Mouse (Mus musculus) MEL (cell line): Measurements from ENCODE around the gene Meaf6. TPM values are rescaled to one million over a fixed set of nuclear protein-coding genes. Genes with fewer than 3 reads are reported as not detected.
A peak's percentile ranks its signal among the peaks of the same experiment; 100 is the strongest.

Source experiments
- DNase-seq: peaks from one replicate; pipeline ENCODE4 v3.0.0; 2011; ENCODE audit warnings: low read depth, low spot score
- H3K27ac ChIP-seq: 2 replicates; pipeline ENCODE4 v1.5.1; 2012; ENCODE audit warnings: low read depth, mild to moderate bottlenecking, control low read depth, low read length, moderate library complexity; ENCODE audit not compliant: control insufficient read depth
- H3K27me3 ChIP-seq, 2 experiments: fragments of 150-350 bp in 1 of 2; sonication (generic) in 1 of 2; 2 replicates each; pipeline ENCODE4 v1.6.1; 2012; ENCODE audit warnings: low read length in 2 of 2, mild to moderate bottlenecking in 2 of 2, improper control_type of control experiment in 1 of 2, moderate library complexity in 1 of 2; ENCODE audit not compliant: insufficient read depth in 2 of 2, control insufficient read depth in 1 of 2
- H3K36me3 ChIP-seq, 2 experiments: 2 replicates each; pipeline ENCODE4 v1.6.1; 2012 to 2014; ENCODE audit warnings: low read length in 2 of 2, improper control_type of control experiment in 1 of 2, inconsistent platforms in 1 of 2, mild to moderate bottlenecking in 1 of 2; ENCODE audit not compliant: insufficient read depth in 2 of 2, control insufficient read depth in 1 of 2
- H3K4me1 ChIP-seq, 2 experiments: fragments of 150-350 bp in 1 of 2; sonication (generic) in 1 of 2; 2 replicates each; pipeline ENCODE4 v1.6.1; 2012; ENCODE audit warnings: low read length in 2 of 2, improper control_type of control experiment in 1 of 2, mild to moderate bottlenecking in 1 of 2; ENCODE audit not compliant: insufficient read depth in 2 of 2, control insufficient read depth in 1 of 2
- H3K4me3 ChIP-seq, 2 experiments: fragments of 150-350 bp in 1 of 2; sonication (generic) in 1 of 2; 2 replicates each; pipeline ENCODE4 v1.5.1; 2012; ENCODE audit warnings: low read depth in 2 of 2, low read length in 2 of 2, mild to moderate bottlenecking in 2 of 2, moderate library complexity in 2 of 2, control low read depth in 1 of 2, improper control_type of control experiment in 1 of 2; ENCODE audit not compliant: control insufficient read depth in 1 of 2, insufficient read depth in 1 of 2
- H3K79me2 ChIP-seq: 2 replicates; pipeline ENCODE4 v1.6.1; 2012; ENCODE audit warnings: mild to moderate bottlenecking, low read length, moderate library complexity; ENCODE audit not compliant: control insufficient read depth, poor library complexity, insufficient read depth
- H3K9ac ChIP-seq: 2 replicates; pipeline ENCODE4 v1.6.1; 2012; ENCODE audit warnings: low read depth, mild to moderate bottlenecking, control low read depth, low read length, moderate library complexity; ENCODE audit not compliant: control insufficient read depth, poor library complexity, severe bottlenecking
- H3K9me3 ChIP-seq: fragments of 150-350 bp; sonication (generic); replicated peaks from 2 replicates; pipeline ENCODE4 v1.6.1; 2012; ENCODE audit warnings: mild to moderate bottlenecking, low read length, improper control_type of control experiment, moderate library complexity; ENCODE audit not compliant: insufficient read depth
- BHLHE40 ChIP-seq: IDR thresholded peaks from 2 replicates; pipeline ENCODE4 v1.6.1; 2012; ENCODE audit warnings: low read depth, mild to moderate bottlenecking, inconsistent platforms, low read length, improper control_type of control experiment, borderline replicate concordance
- CHD1 ChIP-seq: IDR thresholded peaks from 2 replicates; pipeline ENCODE4 v1.6.1; 2012; ENCODE audit warnings: low read depth, mild to moderate bottlenecking, inconsistent platforms, low read length, improper control_type of control experiment
- CTCF ChIP-seq, 3 experiments: IDR thresholded peaks in 2 of 3; conservative IDR thresholded peaks in 1 of 3; 2 replicates each; pipeline ENCODE4 v1.5.1; 2011 to 2012; ENCODE audit warnings: low read length in 3 of 3, low read depth in 2 of 3, mild to moderate bottlenecking in 2 of 3, improper control_type of control experiment in 1 of 3, inconsistent platforms in 1 of 3, mixed read lengths in 1 of 3, moderate library complexity in 1 of 3; ENCODE audit not compliant: control insufficient read depth in 1 of 3, insufficient read depth in 1 of 3, poor library complexity in 1 of 3, severe bottlenecking in 1 of 3
- E2F4 ChIP-seq: IDR thresholded peaks from 2 replicates; pipeline ENCODE4 v1.6.1; 2011; ENCODE audit warnings: low read depth, low read length, improper control_type of control experiment, borderline replicate concordance
- EP300 ChIP-seq, 2 experiments: IDR thresholded peaks; 2 replicates each; pipeline ENCODE4 v1.6.1; 2011; ENCODE audit warnings: improper control_type of control experiment in 2 of 2, low read length in 2 of 2, low read depth in 1 of 2, mild to moderate bottlenecking in 1 of 2
- GABPA ChIP-seq: IDR thresholded peaks from 2 replicates; pipeline ENCODE4 v1.6.1; 2012; ENCODE audit warnings: low read depth, mild to moderate bottlenecking, inconsistent platforms, low read length, improper control_type of control experiment, moderate library complexity
- HCFC1 ChIP-seq: IDR thresholded peaks from 2 replicates; pipeline ENCODE4 v1.6.1; 2012; ENCODE audit warnings: low read depth, mild to moderate bottlenecking, inconsistent platforms, low read length, improper control_type of control experiment, moderate library complexity
- KAT2A ChIP-seq: conservative IDR thresholded peaks from 2 replicates; pipeline ENCODE4 v1.6.1; 2012; ENCODE audit warnings: low read depth, low read length, improper control_type of control experiment, inconsistent platforms
- MAFK ChIP-seq: IDR thresholded peaks from 2 replicates; pipeline ENCODE4 v1.6.1; 2011; ENCODE audit warnings: low read depth, mild to moderate bottlenecking, low read length, improper control_type of control experiment, borderline replicate concordance
- MAX ChIP-seq: IDR thresholded peaks from 2 replicates; pipeline ENCODE4 v1.6.1; 2011; ENCODE audit warnings: low read length, improper control_type of control experiment
- MAZ ChIP-seq: IDR thresholded peaks from 2 replicates; pipeline ENCODE4 v1.6.1; 2012; ENCODE audit warnings: low read depth, mild to moderate bottlenecking, inconsistent platforms, low read length, improper control_type of control experiment
- MEF2A ChIP-seq: IDR thresholded peaks from 2 replicates; pipeline ENCODE4 v1.6.1; 2014; ENCODE audit warnings: low read depth, mild to moderate bottlenecking, inconsistent platforms, low read length, improper control_type of control experiment; ENCODE audit not compliant: poor library complexity, insufficient replicate concordance, severe bottlenecking; ENCODE audit errors: extremely low read depth
- NELFE ChIP-seq: IDR thresholded peaks from 2 replicates; pipeline ENCODE4 v1.6.1; 2011; ENCODE audit warnings: low read depth, low read length, improper control_type of control experiment
- NRF1 ChIP-seq: IDR thresholded peaks from 2 replicates; pipeline ENCODE4 v1.6.1; 2014; ENCODE audit warnings: low read depth, mild to moderate bottlenecking, inconsistent platforms, low read length, improper control_type of control experiment, moderate library complexity; ENCODE audit not compliant: poor library complexity, insufficient read depth, severe bottlenecking
- POLR2A ChIP-seq, 2 experiments: IDR thresholded peaks; 2 replicates each; pipeline ENCODE4 v1.6.1; 2011 to 2012; ENCODE audit warnings: low read length in 2 of 2, mild to moderate bottlenecking in 2 of 2, control low read depth in 1 of 2, improper control_type of control experiment in 1 of 2, low read depth in 1 of 2, moderate library complexity in 1 of 2; ENCODE audit not compliant: control insufficient read depth in 1 of 2, insufficient read depth in 1 of 2, poor library complexity in 1 of 2
- POLR2AphosphoS5 ChIP-seq: IDR thresholded peaks from 2 replicates; pipeline ENCODE4 v1.6.1; 2012; ENCODE audit warnings: low read depth, borderline replicate concordance, mild to moderate bottlenecking, inconsistent platforms, low read length, moderate library complexity, mixed read lengths
- SIN3A ChIP-seq: IDR thresholded peaks from 2 replicates; pipeline ENCODE4 v1.6.1; 2012; ENCODE audit warnings: low read length, improper control_type of control experiment, inconsistent platforms
- SMC3 ChIP-seq: IDR thresholded peaks from 2 replicates; pipeline ENCODE4 v1.6.1; 2011; ENCODE audit warnings: low read depth, low read length, improper control_type of control experiment
- TAL1 ChIP-seq: IDR thresholded peaks from 2 replicates; pipeline ENCODE4 v1.6.1; 2012; ENCODE audit warnings: mild to moderate bottlenecking, inconsistent platforms, low read length, moderate library complexity, mixed read lengths
- TCF12 ChIP-seq: IDR thresholded peaks from 2 replicates; pipeline ENCODE4 v1.6.1; 2014; ENCODE audit warnings: low read depth, mild to moderate bottlenecking, inconsistent platforms, low read length, improper control_type of control experiment, moderate library complexity
- USF1 ChIP-seq: IDR thresholded peaks from 2 replicates; pipeline ENCODE4 v1.6.1; 2014; ENCODE audit warnings: low read depth, mild to moderate bottlenecking, inconsistent platforms, low read length, improper control_type of control experiment, moderate library complexity
- USF2 ChIP-seq, 2 experiments: IDR thresholded peaks; 2 replicates each; pipeline ENCODE4 v1.6.1; 2011 to 2012; ENCODE audit warnings: improper control_type of control experiment in 2 of 2, low read length in 2 of 2, borderline replicate concordance in 1 of 2, inconsistent platforms in 1 of 2, low read depth in 1 of 2, mild to moderate bottlenecking in 1 of 2; ENCODE audit not compliant: insufficient read depth in 1 of 2
- ZMIZ1 ChIP-seq: IDR thresholded peaks from 2 replicates; pipeline ENCODE4 v1.6.1; 2012; ENCODE audit warnings: low read depth, mild to moderate bottlenecking, inconsistent platforms, low read length, improper control_type of control experiment, moderate library complexity
- ZNF384 ChIP-seq: IDR thresholded peaks from 2 replicates; pipeline ENCODE4 v1.6.1; 2012; ENCODE audit warnings: low read depth, mild to moderate bottlenecking, inconsistent platforms, low read length, improper control_type of control experiment
- polyA plus RNA-seq, 2 experiments: library from polyadenylated mRNA; stranded (reverse) in 1 of 2; unstranded in 1 of 2; fragments of >175 nt in 1 of 2; fragments of >200 nt in 1 of 2; gene quantifications; 2 replicates each; pipeline versions ENCODE4 v1.2.1 to v1.2.4; 2012; ENCODE audit warnings: low replicate concordance in 2 of 2, low read depth in 1 of 2; ENCODE audit not compliant: insufficient read length in 2 of 2, insufficient read depth in 1 of 2, missing spikeins in 1 of 2
- total RNA-seq: library from RNA; depleted of rRNA; stranded (reverse); fragments of 300-350 nt; gene quantifications from 2 replicates; pipeline ENCODE4 v1.2.3, GENCODE M21; 2012

The Meaf6 gene
- total and polyA plus RNA-seq, 3 experiments, result 34.9 to 46.7 TPM; not detected in 1

DNA sequence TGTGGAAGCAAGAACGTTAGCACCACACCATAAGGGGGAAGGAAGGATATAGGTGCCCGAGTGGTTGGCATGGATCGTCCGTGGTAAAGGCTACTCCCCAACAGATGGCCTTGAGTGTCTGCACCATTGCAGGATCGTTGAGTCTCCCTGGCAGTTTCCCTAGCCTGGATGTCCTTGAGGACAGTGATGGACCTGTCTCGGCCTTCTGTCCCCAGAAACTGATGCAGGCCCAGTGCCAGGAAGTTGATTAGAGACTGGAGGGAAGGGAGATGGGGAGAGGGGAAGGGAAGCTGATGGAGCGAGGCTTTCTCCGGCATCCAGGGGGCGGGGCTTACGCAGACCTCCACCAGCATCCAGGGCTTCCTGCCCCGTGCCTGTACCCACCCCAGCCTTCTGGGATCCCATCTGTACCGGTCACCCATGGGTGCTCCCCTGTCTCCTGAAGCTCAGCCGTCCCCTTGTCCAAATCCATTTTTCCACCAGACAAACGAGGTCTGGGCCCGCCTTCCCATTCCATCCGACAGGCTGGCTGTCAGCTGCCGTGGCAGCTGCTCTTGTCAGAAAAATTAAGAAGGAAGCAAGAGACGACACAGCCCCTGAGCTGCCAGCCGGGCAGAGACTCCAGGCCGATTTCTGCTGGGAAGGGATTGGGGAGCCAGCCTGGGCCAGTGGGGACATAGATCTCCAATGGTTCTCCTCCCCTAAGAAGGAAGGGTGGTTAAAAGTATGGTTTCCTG, 73.8 kb downstream of the Meaf6 start:
- Histone ChIP-seq H3K27ac (no peak overlapping the region), H3K27me3 (no peaks in the 10 kb centered on the region), H3K4me1 (no peaks in the 10 kb centered on the region), H3K4me3 (no peak overlapping the region), H3K9me3 (no peaks in the 10 kb centered on the region), H3K79me2 (no peaks in the 10 kb centered on the region), H3K9ac (no peak overlapping the region), H3K36me3 (no peaks in the 10 kb centered on the region)
- TF ChIP-seq BHLHE40 (no peak), POLR2AphosphoS5 (no peak), MEF2A (no peak), CHD1 (no peak), TAL1 (no peak), SMC3 (no peak), E2F4 (no peak)
- no peak for DNase-seq

GRCm38 (mm10) chr4:125160320-125160950, 75.5 kb downstream of the Meaf6 start:
- H3K9me3 ChIP-seq, result no peaks in the 10 kb centered on the region
- DNase-seq, result no peak
- no peak overlapping the region for H3K4me3 ChIP-seq

GRCm38 (mm10) chr4:125160951-125161331, 76.0 kb downstream of the Meaf6 start:
- H3K4me3 ChIP-seq, result no peak overlapping the region
- H3K27me3 ChIP-seq, result no peaks in the 10 kb centered on the region
- no peaks in the 10 kb centered on the region for H3K36me3 ChIP-seq
- no peak for TF ChIP-seq ZNF384
- TF ChIP-seq CHD1, result no peak
- no peak for TF ChIP-seq MAX
- TF ChIP-seq EP300 (IDR thresholded peaks at IDR 0.05; ENCODE audit: low read depth in 1 of 2, low read length in 2 of 2), result no peak
- TF ChIP-seq E2F4, result no peak
- TF ChIP-seq CTCF (IDR thresholded peaks at IDR 0.05 in 2 of 3, conservative IDR thresholded peaks at IDR 0.05 in 1 of 3; ENCODE audit: control insufficient read depth in 1 of 3, insufficient read depth in 1 of 3, low read depth in 2 of 3, low read length in 3 of 3, poor library complexity in 1 of 3, severe bottlenecking in 1 of 3), result no peak
- no peak for TF ChIP-seq USF2 (IDR thresholded peaks at IDR 0.05; ENCODE audit: borderline replicate concordance in 1 of 2, insufficient read depth in 1 of 2, low read depth in 1 of 2, low read length in 2 of 2)
- no peak for TF ChIP-seq KAT2A
- TF ChIP-seq USF1, result no peak
- TF ChIP-seq NRF1, result no peak
- no peak for TF ChIP-seq HCFC1
- TF ChIP-seq MAFK, result no peak
- no peak for TF ChIP-seq POLR2A (IDR thresholded peaks at IDR 0.05; ENCODE audit: control insufficient read depth in 1 of 2, insufficient read depth in 1 of 2, low read depth in 1 of 2, low read length in 2 of 2, poor library complexity in 1 of 2)
- TF ChIP-seq ZMIZ1, result no peak
- no peak for TF ChIP-seq SIN3A
- no peak for TF ChIP-seq NELFE
- TF ChIP-seq SMC3, result no peak
- TF ChIP-seq TCF12, result no peak
- H3K4me1 ChIP-seq, result no peaks in the 10 kb centered on the region
- H3K9ac ChIP-seq, result no peak overlapping the region
- no peak overlapping the region for H3K27ac ChIP-seq
- no peaks in the 10 kb centered on the region for H3K9me3 ChIP-seq
- DNase-seq, result no peak
- no peaks in the 10 kb centered on the region for H3K79me2 ChIP-seq

More at GRCm38 (mm10) chr4:125160320-125160950, 75.5 kb downstream of the Meaf6 start:
- H3K27me3 ChIP-seq, result no peaks in the 10 kb centered on the region
- H3K4me1 ChIP-seq, result no peaks in the 10 kb centered on the region
- H3K36me3 ChIP-seq, result no peaks in the 10 kb centered on the region
- H3K9ac ChIP-seq, result no peak overlapping the region
- H3K27ac ChIP-seq, result no peak overlapping the region
- no peaks in the 10 kb centered on the region for H3K79me2 ChIP-seq
- TF ChIP-seq GABPA (no peak), TCF12 (no peak), CTCF (IDR thresholded peaks at IDR 0.05 in 2 of 3, conservative IDR thresholded peaks at IDR 0.05 in 1 of 3; ENCODE audit: control insufficient read depth in 1 of 3, insufficient read depth in 1 of 3, low read depth in 2 of 3, low read length in 3 of 3, poor library complexity in 1 of 3, severe bottlenecking in 1 of 3) (0 out of 6 replicates have a peak, but pooled peaks of 1 of the 3 experiments have one; percentile 13), BHLHE40 (no peak), MAZ (no peak)
